Mouse (Mus musculus): Measurements from ENCODE around the gene Wdr5b. TPM values are rescaled to one million over a fixed set of nuclear protein-coding genes. Genes with fewer than 3 reads are reported as not detected.
"Not testable (repeated sequence)": the region's sequence is repeated elsewhere in the genome, so short reads cannot be mapped to it uniquely, and the experiment has no call there.

The Wdr5b gene
- 14.5 and 14.8 TPM in 2 replicates for polyA plus RNA-seq (2015; fragmentation: Nextera tagmentation; extraction: Ambion mirVana)

DNA sequence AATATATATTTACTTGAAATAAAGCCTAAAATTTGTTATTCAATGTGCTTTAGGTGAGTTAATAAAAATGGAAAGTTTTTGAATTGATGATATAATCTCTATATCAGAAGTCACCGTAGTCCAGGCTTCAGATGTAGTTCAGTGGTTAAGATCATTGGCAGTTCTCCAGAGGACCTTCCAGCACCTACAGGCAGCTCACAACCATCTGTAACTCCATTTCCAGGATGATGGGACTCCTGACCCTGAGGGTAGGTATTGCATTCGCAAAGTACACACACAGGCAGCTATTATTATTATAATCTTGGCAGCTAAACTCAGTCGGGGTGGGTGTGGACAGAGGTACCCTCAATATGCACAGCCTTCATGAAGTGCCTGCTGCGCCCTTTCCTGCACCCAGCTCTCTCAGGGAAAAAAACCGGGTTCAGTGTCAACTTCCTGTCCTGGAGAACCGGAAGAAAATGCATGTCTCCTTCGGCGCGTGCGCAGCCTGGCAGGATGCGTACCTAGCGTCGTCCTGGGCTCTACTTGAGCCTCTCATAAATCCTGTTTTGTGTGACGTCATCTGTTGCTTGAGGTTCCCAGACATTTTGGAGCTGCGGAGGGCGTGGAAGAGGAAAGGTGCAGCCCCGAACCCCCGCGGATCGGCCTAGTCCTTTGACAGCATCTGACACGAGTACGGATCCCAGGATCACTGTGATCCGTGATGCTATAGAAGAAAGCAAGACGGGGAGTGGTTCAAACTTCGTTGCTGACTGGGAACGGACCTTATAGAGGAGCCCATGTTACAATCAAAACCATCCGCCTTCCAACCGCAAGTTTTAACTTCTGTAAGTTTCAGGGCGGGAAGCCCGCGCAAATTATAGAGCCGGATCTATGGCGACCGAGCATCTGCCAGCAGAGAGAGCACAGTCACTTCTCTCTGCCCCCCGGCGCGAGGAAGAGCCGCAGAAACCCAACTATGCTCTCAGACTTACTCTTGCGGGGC lies at the start of gene Wdr5b:
Gene Wdr5b, plus strand, starts transcription at position 551 of the 985 bp plus-strand sequence.
- Histone ChIP-seq H3K27ac (peak within 1 kb of the TSS; percentile 76), H3K27me3 (no peaks in the 10 kb centered on the region), H3K36me3 (peaks cover 29% of the 10 kb centered on the region), H3K9ac (replicated peaks) (peak within 1 kb of the TSS; percentile 80), H3K4me2 (replicated peaks) (peak within 1 kb of the TSS; percentile 79), H3K4me3 (replicated peaks) (peak within 1 kb of the TSS; percentile 74), H3K4me1 (replicated peaks) (peaks cover 40% of the 10 kb centered on the region), H3K9me3 (no peaks in the 10 kb centered on the region)
- peak; percentile 99 for ATAC-seq
- 2% methylated on average over 39 of the region's 39 CpGs for WGBS

DNA sequence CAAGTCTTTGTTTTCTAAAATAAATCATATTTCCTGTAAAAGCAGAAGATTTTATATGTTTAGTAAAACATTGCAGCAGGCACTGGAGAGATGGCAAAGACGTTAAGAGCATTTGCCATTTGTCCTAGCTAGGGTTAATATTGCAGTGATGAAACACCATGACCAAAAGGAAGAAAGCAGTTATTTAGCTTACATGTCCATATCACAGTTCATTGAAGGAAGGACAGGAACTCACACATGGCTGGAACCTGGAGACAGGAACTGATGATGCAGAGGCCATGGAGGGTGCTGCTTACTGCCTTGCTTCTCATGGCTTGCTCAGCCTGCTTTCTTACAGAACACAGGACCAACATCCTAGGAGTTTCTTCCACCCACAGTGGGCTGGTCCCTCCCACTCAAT lies 48.6 kb upstream of the Wdr5b start:
- Histone ChIP-seq H3K9me3 (no peaks in the 10 kb centered on the region), H3K27ac (no peak overlapping the region), H3K9ac (replicated peaks) (no peak overlapping the region), H3K36me3 (no peaks in the 10 kb centered on the region), H3K4me3 (replicated peaks) (no peak overlapping the region), H3K27me3 (no peaks in the 10 kb centered on the region), H3K4me1 (replicated peaks) (peaks cover 6% of the 10 kb centered on the region; the same call in 1 of the 2 replicates), H3K4me2 (replicated peaks) (no peak overlapping the region)
- ATAC-seq, result no peak
- 90% methylated on average over 1 of the region's 1 CpGs for WGBS

DNA sequence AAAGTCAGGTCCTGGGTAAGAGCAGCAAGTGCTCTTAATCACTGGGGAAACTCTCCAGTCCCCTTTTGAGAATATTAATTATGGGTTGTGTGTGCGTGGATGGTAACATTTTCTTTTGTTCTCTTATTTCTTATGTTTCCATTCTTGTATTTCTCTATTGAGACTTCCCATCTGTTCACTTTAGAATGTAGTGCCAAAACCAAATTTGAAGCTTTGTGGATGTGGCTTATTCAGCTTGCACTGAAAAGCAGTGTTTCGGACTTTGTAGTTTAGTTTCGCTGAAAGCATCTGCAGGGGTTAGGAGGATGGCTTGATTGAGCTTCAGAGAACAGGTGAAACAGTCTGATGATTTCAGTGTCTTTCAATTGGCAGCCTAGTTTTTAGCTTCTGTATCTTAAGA lies 47.7 kb upstream of the Wdr5b start:
- no peak for ATAC-seq
- Histone ChIP-seq H3K27ac (no peak overlapping the region), H3K4me2 (replicated peaks) (no peak overlapping the region), H3K9ac (replicated peaks) (no peak overlapping the region), H3K9me3 (no peaks in the 10 kb centered on the region), H3K27me3 (no peaks in the 10 kb centered on the region), H3K36me3 (no peaks in the 10 kb centered on the region), H3K4me1 (replicated peaks) (no peaks in the 10 kb centered on the region), H3K4me3 (replicated peaks) (no peak overlapping the region)
- WGBS, result 86% methylated on average over 3 of the region's 3 CpGs

DNA sequence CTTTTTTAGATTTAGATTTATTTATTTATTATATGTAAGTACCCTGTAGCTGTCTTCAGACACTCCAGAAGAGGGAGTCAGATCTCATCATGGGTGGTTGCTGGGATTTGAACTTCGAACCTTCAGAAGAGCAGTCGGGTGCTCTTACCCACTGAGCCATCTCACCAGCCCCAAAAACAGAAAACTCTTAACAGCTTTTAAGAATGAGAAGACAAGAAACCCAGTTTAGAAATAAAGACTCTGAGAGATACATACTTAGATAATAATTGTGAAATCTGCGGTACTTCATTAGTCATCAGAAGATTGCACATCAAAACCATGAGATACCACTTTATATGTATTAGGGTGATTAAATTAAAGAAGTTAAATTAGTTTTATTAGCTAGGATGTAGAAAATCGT lies 42.1 kb upstream of the Wdr5b start:
- not testable (repeated sequence) for H3K27me3 ChIP-seq; H3K4me2 ChIP-seq (replicated peaks); H3K4me3 ChIP-seq (replicated peaks); H3K27ac ChIP-seq; ATAC-seq; H3K36me3 ChIP-seq; H3K4me1 ChIP-seq (replicated peaks); H3K9me3 ChIP-seq; H3K9ac ChIP-seq (replicated peaks)
- 96% methylated on average over 4 of the region's 4 CpGs for WGBS

DNA sequence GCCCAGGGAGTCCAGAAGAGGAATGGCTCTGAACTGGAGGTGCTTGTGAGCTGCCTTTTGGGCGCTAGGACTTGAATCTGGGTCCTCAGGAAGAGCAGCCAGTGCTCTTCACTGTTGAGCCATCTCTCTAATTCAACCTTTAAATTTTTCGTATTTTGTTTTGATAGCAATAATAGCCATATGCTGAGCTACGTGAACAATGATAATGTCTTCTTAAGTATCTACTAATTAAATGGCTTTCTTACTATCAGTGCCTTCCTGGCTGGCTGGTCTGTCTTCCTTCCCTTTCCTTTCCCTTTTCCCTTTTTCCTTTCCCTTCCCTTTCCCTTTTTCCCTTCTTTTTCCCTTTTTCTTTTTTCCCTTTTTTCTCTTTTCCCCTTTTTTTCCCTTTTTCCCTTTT lies 32.6 kb upstream of the Wdr5b start:
- no peaks in the 10 kb centered on the region for H3K27me3 ChIP-seq
- peaks cover 25% of the 10 kb centered on the region for H3K36me3 ChIP-seq
- no peaks in the 10 kb centered on the region for H3K4me1 ChIP-seq (replicated peaks)
- H3K4me3 ChIP-seq (replicated peaks), result no peak overlapping the region
- H3K27ac ChIP-seq, result no peak overlapping the region
- H3K9me3 ChIP-seq, result no peaks in the 10 kb centered on the region
- no peak overlapping the region for H3K9ac ChIP-seq (replicated peaks)
- 97% methylated on average over 3 of the region's 3 CpGs for WGBS
- H3K4me2 ChIP-seq (replicated peaks), result no peak overlapping the region
- no peak for ATAC-seq

DNA sequence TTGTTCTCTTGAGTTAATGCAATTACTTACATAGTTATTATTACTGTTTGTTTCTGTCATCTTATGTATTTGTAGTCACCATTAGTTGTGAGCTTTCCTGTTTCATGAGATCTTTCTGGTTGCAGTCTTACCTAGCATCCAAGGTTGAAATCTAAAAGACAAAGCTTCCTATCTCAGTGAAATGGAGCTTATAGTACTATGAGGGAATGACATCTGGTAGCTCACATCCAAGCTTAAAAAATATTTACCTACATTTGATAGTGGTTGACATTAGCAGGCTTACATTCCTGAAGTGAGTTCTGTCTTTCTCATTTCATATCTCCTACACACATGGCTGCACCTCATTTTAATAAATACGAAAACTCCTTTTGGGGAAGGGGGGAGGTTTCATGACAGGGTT lies 24.7 kb upstream of the Wdr5b start:
- Histone ChIP-seq H3K4me2 (replicated peaks) (no peak overlapping the region), H3K36me3 (peaks cover 47% of the 10 kb centered on the region), H3K4me1 (replicated peaks) (no peaks in the 10 kb centered on the region), H3K9ac (replicated peaks) (no peak overlapping the region), H3K27me3 (no peaks in the 10 kb centered on the region), H3K4me3 (replicated peaks) (no peak overlapping the region), H3K9me3 (no peaks in the 10 kb centered on the region), H3K27ac (no peak overlapping the region)
- WGBS, result 97% methylated on average over 1 of the region's 1 CpGs
- ATAC-seq, result no peak

DNA sequence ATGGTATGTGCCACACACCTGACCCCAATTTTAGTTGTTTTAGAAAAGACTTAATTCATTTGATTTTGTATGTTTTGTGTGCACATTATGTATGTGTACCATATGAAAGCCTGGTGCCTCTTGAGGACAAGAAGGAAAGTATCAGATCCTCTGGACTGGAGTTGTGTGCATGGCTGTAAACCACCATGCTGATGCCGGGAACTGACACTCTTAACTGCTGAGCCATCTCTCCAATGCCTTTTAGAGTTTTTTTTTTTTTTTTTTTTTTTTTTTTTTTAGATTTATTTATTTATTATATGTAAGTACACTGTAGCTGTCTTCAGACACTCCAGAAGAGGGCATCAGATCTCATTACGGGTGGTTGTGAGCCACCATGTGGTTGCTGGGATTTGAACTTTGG lies 12.9 kb upstream of the Wdr5b start:
- peaks cover 50% of the 10 kb centered on the region for H3K36me3 ChIP-seq
- H3K27me3 ChIP-seq; H3K4me3 ChIP-seq (replicated peaks); ATAC-seq; H3K9ac ChIP-seq (replicated peaks); H3K27ac ChIP-seq; H3K4me2 ChIP-seq (replicated peaks); H3K9me3 ChIP-seq; H3K4me1 ChIP-seq (replicated peaks): not testable (repeated sequence)
- WGBS, result 82% methylated on average over 1 of the region's 2 CpGs

DNA sequence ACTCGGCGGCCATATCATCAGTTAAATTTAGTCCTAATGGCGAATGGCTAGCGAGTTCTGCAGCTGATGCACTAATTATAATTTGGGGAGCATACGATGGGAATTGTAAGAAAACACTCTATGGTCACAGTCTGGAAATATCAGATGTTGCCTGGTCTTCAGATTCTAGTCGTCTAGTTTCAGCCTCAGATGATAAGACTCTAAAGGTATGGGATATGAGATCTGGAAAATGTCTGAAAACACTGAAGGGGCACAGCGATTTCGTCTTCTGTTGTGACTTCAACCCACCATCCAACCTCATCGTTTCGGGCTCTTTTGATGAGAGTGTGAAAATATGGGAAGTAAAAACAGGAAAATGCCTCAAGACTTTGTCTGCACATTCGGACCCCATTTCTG lies 633 bp downstream of the Wdr5b start:
- H3K36me3 ChIP-seq, result peaks cover 34% of the 10 kb centered on the region
- peaks cover 40% of the 10 kb centered on the region for H3K4me1 ChIP-seq (replicated peaks)
- H3K4me3 ChIP-seq (replicated peaks), result peak overlapping the region; percentile 74
- peak overlapping the region; percentile 80 for H3K9ac ChIP-seq (replicated peaks)
- ATAC-seq, result no peak
- H3K27me3 ChIP-seq, result no peaks in the 10 kb centered on the region
- peak overlapping the region; percentile 74 for H3K27ac ChIP-seq
- no peaks in the 10 kb centered on the region for H3K9me3 ChIP-seq
- peak overlapping the region; percentile 79 for H3K4me2 ChIP-seq (replicated peaks)
- WGBS, result 33% methylated on average over 11 of the region's 11 CpGs

DNA sequence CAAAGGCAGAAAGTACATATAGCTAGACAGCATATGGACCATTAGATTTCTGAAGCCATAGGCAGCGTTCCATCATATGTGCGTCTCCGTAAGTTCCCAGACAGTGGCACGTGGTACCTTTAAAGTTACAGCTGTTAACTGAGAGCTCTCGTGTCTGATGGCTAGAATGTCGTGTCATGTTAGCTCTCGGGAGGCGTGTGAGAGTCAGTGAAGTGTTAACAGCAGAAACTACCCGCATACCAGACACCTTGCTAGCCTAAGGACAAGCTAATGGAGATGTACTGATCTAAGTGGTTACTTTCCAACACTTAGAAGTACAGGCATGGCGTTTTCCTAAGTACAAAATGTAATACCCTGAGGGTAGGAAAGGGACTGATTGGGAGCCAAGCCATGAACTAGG lies 2.1 kb downstream of the Wdr5b start:
- Histone ChIP-seq H3K36me3 (peaks cover 46% of the 10 kb centered on the region), H3K27ac (no peak overlapping the region), H3K9ac (replicated peaks) (no peak overlapping the region), H3K4me2 (replicated peaks) (no peak overlapping the region), H3K27me3 (no peaks in the 10 kb centered on the region), H3K4me1 (replicated peaks) (peaks cover 40% of the 10 kb centered on the region), H3K4me3 (replicated peaks) (no peak overlapping the region), H3K9me3 (no peaks in the 10 kb centered on the region)
- 90% methylated on average over 10 of the region's 10 CpGs for WGBS
- no peak for ATAC-seq

DNA sequence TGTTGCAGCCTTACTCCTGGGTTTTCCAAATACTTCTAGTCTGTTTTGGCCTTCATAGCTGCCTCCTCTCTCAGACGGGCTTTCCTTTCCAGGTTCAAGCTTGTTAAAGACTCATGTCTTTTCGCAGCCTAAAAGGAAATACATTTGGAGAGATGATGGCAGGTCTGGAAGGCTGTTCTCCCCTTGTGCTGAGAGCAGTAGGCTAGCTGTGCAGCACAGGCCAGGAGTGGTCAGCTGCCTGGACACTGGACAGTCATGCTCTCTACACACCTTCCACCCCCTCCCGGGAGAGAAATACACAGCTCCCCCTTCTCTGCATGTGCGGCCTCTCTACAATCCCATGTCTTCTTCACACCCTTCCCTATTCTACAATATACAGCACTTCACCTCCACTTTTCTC lies 3.0 kb downstream of the Wdr5b start:
- Histone ChIP-seq H3K9ac (replicated peaks) (no peak overlapping the region), H3K36me3 (peaks cover 55% of the 10 kb centered on the region), H3K27me3 (no peaks in the 10 kb centered on the region), H3K4me1 (replicated peaks) (peaks cover 40% of the 10 kb centered on the region), H3K27ac (no peak overlapping the region), H3K9me3 (no peaks in the 10 kb centered on the region), H3K4me3 (replicated peaks) (no peak overlapping the region), H3K4me2 (replicated peaks) (no peak overlapping the region)
- 92% methylated on average over 4 of the region's 4 CpGs for WGBS
- ATAC-seq, result no peak

DNA sequence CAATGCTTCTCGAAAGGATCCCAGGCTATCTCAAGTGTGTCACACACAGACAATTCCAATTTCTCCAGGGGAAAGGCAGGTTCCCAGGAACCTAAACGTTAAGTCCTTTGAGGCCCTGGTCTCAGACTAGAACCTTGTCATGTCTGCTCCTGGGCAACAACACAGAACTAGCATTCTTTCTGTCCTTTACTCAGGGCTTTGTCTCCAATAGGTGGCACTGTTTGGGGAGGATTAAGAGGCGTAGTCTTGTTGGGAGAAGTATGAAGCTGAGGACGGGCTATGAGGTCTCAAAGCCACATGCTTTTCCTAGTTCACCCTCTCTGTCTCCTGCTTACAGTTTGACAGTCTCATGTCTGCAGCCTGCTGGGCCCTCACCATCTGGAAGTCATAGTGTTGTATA lies 6.5 kb downstream of the Wdr5b start:
- no peak overlapping the region for H3K9ac ChIP-seq (replicated peaks)
- H3K27me3 ChIP-seq, result no peaks in the 10 kb centered on the region
- ATAC-seq, result no peak
- H3K36me3 ChIP-seq, result peaks cover 88% of the 10 kb centered on the region
- no peaks in the 10 kb centered on the region for H3K9me3 ChIP-seq
- peaks cover 21% of the 10 kb centered on the region for H3K4me1 ChIP-seq (replicated peaks)
- no peak overlapping the region for H3K4me2 ChIP-seq (replicated peaks)
- H3K27ac ChIP-seq, result no peak overlapping the region
- WGBS, result 88% methylated on average over 4 of the region's 4 CpGs
- H3K4me3 ChIP-seq (replicated peaks), result no peak overlapping the region

DNA sequence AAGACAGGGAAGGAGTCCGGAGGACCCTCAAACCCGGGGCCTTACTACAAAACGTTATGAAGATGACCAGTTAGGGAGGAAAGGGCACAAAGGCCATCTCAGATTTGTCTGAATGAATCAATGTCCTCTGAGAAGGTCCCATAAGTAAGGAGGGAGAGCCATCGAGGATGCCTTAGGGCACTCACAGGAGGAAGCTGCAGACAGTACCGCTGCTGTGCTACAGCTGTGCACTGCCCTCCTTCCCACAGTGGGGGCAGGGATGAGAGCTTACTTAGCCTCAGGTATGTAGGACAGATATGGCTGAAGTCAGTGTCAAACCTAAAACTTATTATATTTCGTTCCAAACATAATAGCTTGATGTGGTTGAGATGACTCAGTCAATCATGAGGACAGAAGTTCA lies 10.5 kb downstream of the Wdr5b start:
- no peaks in the 10 kb centered on the region for H3K9me3 ChIP-seq
- no peak overlapping the region for H3K4me3 ChIP-seq (replicated peaks)
- no peak overlapping the region for H3K9ac ChIP-seq (replicated peaks)
- no peaks in the 10 kb centered on the region for H3K4me1 ChIP-seq (replicated peaks)
- peaks cover 61% of the 10 kb centered on the region for H3K36me3 ChIP-seq
- no peak overlapping the region for H3K27ac ChIP-seq
- H3K4me2 ChIP-seq (replicated peaks), result no peak overlapping the region
- no peak for ATAC-seq
- no peaks in the 10 kb centered on the region for H3K27me3 ChIP-seq
- WGBS, result 94% methylated on average over 6 of the region's 6 CpGs

Data from midbrain, embryonic 13.5 days (tissue).